Mouse (Mus musculus) right cerebral cortex, postnatal 4 days (tissue): Measurements from ENCODE around the gene Mthfr.
A peak's percentile ranks its signal among the peaks of the same experiment; 100 is the strongest.

Experiments used
- DNase-seq: peaks from one replicate; pipeline ENCODE4 v3.0.0-alpha.2; 2022

The Mthfr gene

DNA sequence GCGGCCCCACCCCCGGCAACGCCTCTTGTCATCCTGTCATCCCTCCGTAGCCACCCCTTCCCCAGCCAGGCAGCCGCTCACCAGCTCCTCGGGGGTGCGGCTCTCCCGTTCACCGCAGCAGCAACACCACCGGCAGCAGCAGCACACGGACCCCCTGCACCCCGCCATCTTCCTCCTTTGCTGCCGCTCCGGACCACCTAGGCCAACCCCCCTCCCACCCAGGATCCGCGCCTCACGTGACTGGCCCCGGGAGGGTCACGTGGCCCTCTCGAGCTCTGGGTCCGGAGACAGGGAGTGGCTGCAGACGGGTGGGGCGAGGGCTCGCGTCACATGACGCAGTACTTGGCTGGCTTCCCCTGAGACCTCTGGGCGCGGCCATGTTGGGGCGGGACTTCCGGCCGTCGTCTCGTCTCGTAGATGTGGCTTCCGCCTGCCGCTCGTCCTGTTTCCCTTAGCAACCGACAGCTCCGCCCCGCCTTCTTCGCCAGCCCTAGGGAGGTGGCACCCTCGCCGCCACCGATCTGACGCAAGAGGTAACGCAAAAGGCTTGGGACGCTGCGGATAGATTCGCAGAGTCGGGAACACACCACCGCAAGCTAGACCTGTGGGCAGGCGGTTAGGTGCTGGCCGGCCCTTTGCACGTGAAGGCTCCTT, at the start of gene Mthfr, which contains the start of gene Clcn6:
Gene Mthfr, plus strand, starts transcription at position 478 of the 654 bp plus-strand sequence.
Gene Clcn6, minus strand, starts transcription at position 222 of the 654 bp plus-strand sequence.
- DNase-seq: peak; percentile 99

DNA sequence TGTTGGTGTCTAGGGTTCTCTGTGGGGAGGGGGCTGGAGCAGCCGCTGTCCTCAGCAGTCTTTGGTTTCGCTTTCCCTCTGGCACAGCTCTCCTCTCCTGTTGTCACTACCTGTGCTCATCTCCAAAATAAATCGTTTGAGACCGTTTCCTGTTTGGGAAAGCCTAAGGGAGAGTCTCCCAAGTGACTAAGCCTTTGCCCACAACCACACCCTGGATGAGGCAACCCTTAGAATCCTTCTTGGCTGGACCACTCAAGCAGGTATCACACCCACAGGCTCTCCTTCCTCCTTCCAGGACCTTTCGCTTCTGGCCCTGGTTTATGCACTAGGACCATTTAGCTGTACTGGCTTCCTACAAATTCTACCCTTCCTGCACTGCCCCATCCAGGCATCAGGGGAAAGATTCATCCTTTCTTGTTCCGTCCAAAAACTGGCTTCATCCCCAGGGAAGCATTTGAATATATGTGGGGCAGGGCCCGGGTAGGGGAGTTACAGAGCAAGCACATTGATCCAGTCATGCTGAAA, 45.2 kb upstream of the Mthfr start:
- DNase-seq: no peak

DNA sequence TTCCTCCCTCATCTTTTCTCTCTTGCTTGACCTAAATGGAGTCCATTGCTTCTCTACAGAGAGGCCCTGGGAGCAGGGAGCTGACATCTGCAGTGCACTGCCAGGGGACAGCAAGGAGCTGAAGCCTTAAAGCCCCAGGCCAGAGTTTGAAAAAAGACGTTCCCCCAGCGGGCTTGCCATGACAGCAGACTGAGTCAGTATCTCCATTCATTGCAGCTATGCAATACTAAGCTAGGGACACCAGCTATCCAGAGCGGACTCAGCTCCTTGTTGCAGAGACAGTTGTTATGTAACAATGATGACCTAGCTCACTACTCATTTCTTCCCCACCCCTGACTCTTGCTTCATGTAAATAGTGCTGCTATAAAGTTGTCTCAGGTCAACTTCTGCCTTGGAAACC, 43.6 kb upstream of the Mthfr start:
- no peak for DNase-seq

DNA sequence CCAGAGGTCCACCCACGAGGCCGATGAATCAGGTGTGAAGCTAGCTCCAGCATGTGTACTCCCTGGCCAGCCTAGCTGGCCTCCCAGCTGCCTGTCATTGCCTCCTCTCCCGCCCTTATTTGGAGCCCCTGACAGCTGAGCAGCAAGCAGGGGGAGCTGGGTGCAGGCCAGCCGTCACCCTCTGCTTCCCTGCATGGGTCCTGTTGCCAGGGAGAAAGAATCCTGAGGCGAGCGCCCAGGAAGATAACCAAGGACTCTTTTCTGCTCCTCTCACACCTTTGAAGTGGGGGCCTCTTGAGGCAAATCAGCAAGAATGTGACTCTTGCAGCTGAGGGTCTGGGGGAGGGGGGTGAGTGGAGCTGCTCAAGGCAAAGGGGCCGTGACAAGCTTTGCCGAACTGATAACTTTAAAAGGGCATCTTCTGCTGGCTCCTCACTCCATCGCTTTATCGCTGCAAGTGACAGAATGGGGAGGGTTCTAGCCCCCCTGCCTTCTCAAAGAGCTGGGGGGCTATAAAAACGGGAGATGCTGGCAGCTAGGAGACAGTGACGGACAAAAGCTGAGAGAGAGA, 38.6 kb upstream of the Mthfr start, which contains the start of gene Nppa:
Gene Nppa, plus strand, starts transcription at position 521 of the 571 bp plus-strand sequence.
- peak; percentile 47 for DNase-seq

GRCm38 (mm10) chr4:148001013-148001789, 37.7 kb upstream of the Mthfr start:
- DNase-seq: no peak

- no peak for DNase-seq
Measured at GRCm38 (mm10) chr4:148001866-148002265, 37.0 kb upstream of the Mthfr start.

DNA sequence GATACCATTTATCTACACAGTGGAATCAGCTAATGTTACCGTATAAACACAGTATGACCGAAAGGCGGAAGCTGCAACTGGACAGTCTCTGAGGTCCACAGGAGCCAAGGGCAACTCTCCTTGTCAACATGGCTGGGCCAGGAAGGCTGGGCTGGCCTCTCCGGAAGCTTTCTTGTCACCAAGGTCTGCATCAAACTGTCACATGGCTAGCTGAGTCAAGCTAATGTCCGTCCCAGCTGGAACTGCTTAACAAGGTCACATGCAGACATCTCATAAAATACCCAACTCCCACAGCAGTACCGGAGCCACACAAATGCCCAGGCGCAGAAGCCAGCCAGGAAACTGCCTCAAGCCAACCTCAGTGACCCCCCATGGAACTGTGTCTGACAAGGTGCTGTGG, 34.5 kb upstream of the Mthfr start:
- DNase-seq: no peak

DNA sequence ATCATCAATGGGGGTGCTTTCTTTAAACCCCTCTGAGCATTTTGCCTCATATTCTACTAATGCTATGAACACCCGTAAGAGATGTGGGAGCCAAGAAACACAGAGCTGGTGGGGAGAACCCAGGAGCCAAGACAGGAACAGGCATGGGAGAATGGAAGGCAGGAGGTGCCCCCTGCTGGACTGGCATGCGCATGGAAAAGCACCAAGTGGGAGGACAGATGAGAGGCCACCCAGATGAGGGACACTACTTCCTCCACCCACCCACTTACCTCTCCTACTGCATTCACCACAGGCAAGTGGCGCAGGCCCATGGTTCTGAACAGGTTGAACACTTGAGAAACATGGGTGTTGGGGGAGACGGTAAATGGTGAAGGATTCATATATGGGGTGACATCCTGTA, 30.5 kb upstream of the Mthfr start:
- peak; percentile 60 for DNase-seq

GRCm38 (mm10) chr4:148009641-148010040, 29.2 kb upstream of the Mthfr start:
- no peak for DNase-seq

DNA sequence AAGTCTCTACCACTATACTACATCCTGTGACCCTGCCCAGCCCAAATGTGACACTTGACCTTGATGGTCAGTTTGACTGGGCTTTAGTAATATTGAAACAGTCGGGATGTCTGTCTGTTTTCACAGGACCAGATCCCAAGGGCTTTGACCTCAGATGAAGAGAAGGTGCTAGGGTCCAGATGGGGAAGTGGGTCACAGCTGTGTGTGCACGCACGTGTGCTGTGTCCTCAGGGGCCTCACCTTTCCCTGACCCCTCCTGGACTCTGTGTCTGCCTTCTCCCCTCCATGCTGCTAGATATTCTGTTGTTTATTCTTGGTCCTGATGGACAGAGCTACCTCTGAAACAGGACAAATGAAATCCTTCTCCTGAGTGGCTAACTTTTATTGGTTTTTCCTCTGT, 27.5 kb upstream of the Mthfr start:
- DNase-seq: no peak

DNA sequence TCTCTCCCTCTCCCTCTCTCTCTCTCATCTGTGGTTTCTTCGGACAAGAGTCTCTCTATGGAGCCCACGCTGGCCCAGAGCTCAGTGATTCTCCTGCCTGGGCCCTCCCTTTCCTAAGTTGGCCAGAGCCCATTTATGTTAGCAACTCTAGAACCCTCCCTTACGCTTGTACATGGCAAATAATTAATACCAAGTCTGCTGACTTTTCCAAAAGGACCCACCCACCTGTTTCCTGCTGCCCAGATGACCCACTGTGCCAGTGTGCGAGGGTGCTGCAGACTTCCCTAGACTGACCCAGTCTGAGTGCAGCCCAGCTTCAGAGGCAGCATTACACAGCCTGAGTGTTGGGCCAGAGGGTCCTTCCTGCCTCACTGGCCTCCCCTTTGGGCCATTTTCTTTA, 26.7 kb upstream of the Mthfr start:
- no peak for DNase-seq

DNA sequence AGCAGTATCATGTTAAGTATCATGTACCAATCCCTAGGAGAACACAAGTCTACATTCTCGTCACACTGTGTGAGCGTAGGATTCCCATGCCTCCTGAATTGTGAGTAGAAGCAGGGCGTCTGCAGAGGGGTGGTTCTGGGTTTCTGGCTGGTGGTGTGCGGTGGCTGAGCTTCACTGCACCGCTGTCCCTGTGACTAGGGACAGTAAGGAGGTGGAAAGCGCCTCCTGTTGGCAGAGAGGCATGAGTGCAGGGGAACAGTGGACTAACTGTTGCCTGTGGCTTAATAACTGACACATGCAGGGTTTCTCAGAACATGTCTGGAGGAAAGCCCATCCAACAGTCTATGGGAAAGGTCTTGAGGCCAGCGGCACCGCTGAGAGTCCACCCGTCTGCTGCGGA, 23.5 kb upstream of the Mthfr start:
- DNase-seq: no peak

- DNase-seq: no peak
Measured at GRCm38 (mm10) chr4:148016981-148017380, 21.9 kb upstream of the Mthfr start.

- DNase-seq: no peak
Measured at GRCm38 (mm10) chr4:148018410-148018809, 20.5 kb upstream of the Mthfr start.

- DNase-seq: no peak
Measured at GRCm38 (mm10) chr4:148024003-148024402, 14.9 kb upstream of the Mthfr start.

- DNase-seq: no peak
Measured at GRCm38 (mm10) chr4:148029297-148029696, 9.6 kb upstream of the Mthfr start.

DNA sequence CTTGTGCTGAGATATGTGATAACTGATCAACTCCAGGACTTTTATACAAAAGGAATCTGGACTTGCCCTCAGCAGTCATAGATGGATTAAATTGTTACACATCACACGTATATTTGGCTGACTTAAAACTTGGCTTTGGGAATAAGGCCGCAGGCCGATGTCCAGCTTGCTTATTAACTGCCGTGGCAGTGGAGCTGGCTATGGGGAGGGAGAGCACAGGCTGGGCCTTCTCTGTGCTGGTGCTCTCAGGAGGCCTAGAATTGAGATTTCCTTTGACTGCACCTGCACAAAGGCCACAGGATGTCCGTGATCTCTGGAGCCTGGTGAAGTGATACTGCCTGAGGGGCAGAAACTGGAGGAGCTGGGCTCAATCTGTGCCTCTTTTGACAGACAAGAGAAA, 8.4 kb upstream of the Mthfr start:
- DNase-seq: no peak

DNA sequence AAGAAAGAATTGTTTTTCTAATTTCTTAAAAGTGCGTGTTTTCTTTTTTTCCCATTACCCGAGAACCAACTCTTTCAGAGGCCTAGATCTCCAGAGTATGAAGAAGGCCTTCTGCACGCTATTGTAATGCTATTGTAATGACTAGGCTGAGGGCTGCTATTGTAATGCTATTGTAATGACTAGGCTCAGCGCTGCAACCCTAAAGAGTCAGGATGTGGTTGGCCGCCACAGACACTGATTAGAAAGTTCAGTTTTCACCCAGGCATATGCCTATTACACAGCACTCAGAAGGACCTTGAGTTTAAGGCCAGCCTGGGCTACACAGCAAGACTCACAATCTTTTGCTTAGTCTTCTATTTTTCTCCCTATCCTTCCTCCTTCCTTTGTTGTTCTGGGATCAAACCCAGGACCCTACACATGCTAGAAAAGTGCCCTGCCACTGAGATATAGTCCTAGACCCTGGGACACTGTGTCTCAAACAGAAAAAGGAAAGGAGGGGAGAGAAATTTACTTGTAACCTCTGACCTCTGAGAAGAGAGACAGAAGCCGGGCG, 4.9 kb upstream of the Mthfr start:
- DNase-seq: no peak

DNA sequence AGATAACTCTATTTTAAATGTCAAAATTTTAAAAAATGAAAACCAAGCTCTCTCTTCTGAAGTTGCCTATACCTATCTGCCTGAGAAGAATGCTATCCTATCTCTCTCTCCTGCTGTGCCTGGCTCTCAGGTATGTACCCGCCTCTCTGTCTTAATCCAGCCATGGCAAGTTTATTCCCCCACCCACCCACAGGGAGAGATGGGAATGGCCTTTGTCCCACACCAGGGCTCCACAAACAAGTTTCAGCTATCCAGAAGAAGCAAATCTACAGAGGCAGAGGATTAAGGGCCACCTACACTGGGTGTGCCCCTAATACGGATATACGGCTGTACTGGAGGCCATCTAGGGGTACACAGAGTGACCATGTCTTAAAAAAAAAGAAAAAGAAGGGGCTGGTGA, 3.4 kb upstream of the Mthfr start:
- no peak for DNase-seq

- no peak for DNase-seq
Measured at GRCm38 (mm10) chr4:148038079-148038599, 738 bp upstream of the Mthfr start.

DNA sequence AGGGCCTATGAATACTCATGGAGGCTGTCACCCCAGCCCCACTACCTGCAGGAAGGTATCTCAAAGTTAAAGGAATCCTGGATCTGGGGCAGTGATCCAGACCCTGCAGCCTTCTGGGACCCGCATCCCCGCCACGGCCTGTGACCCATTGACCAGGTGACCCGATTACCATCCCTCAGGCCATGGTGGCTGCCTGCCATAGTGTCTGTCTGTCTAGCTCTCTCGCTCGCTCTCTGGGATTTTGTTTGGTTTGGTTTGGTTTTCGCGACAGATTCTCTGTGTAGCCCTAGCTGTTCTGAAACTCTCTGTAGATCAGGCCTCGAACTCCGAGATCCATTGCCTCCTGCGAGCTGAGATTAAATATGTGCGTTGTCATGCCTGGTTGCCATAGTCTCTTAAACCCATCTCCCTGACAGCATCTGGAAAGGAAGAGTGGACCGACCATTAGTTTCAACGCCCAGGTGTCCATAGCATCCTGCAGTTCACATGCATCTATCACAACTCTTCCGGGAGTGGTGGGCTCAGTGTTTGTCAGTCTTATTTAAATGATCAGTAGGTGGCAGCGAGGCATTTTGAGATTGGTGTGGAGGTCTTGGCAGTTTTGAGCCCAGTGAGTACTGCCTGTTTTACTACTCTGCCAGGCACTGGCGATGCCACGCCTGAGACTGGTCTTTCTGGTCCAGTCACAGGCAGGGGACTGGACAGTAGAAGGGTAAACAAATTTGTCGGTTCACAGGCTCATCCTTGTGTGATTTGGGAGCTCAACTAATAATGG, 564 bp downstream of the Mthfr start:
- no peak for DNase-seq
